Mouse (Mus musculus) midbrain, embryonic 16.5 days (tissue): ENCODE measurements at regions not wholly inside any gene's neighbourhood (a gene's known extent, or its start where the extent isn't known, plus 50 kb on each side); places are given as distances from the start of the nearest gene placed in this dataset.

Experiments used
- ATAC-seq: fragments of 200-750 bp; cut with Nextera tagmentation; 2 replicates; pipeline ENCODE4 v1.8.0; 2017; ENCODE audit warnings: moderate TSS enrichment
- H3K27ac ChIP-seq: fragments of 300-500 bp; sonication (generic); 2 replicates; pipeline ENCODE4 v1.5.1; 2014; ENCODE audit warnings: mild to moderate bottlenecking, low read length, mixed read lengths
- H3K27me3 ChIP-seq: fragments of 300-500 bp; sonication (generic); 2 replicates; pipeline ENCODE4 v1.6.1; 2014; ENCODE audit warnings: low read depth, low read length, mixed read lengths; ENCODE audit not compliant: control insufficient read depth, insufficient read depth
- H3K36me3 ChIP-seq: fragments of 300-500 bp; sonication (generic); 2 replicates; pipeline ENCODE4 v1.6.1; 2014; ENCODE audit warnings: mild to moderate bottlenecking, low read length, moderate library complexity, mixed read lengths; ENCODE audit not compliant: control insufficient read depth, insufficient read depth
- H3K4me1 ChIP-seq: fragments of 300-500 bp; sonication (generic); 2 replicates; pipeline ENCODE4 v1.6.1; 2014; ENCODE audit warnings: mild to moderate bottlenecking, low read length, mixed read lengths; ENCODE audit not compliant: control insufficient read depth, insufficient read depth
- H3K4me2 ChIP-seq: fragments of 300-500 bp; sonication (generic); 2 replicates; pipeline ENCODE4 v1.6.1; 2014; ENCODE audit warnings: mild to moderate bottlenecking, low read length, mixed read lengths
- H3K4me3 ChIP-seq: fragments of 300-500 bp; sonication (generic); 2 replicates; pipeline ENCODE4 v1.5.1; 2014; ENCODE audit warnings: low read depth, mild to moderate bottlenecking, low read length, moderate library complexity, mixed read lengths
- H3K9ac ChIP-seq: fragments of 300-500 bp; sonication (generic); 2 replicates; pipeline ENCODE4 v1.6.1; 2014; ENCODE audit warnings: low read depth, low read length, mixed read lengths
- H3K9me3 ChIP-seq: fragments of 300-500 bp; sonication (generic); replicated peaks from 2 replicates; pipeline ENCODE4 v1.6.1; 2014; ENCODE audit warnings: mild to moderate bottlenecking, low read length, mixed read lengths; ENCODE audit not compliant: control insufficient read depth, poor library complexity, severe bottlenecking
- WGBS: fragments of 180-500 bp; shearing (Covaris S2); extraction: QIAGEN DNeasy Blood & Tissue Kit; methylation state at CpG from one replicate; pipeline ENCODE4 v1.1.7; 2014; 5-methylcytosine and 5-hydroxymethylcytosine counted together

GRCm38 (mm10) chrX:13224902-13225301 lies 55.9 kb upstream of the Ddx3x start:
- H3K9ac ChIP-seq = no peak overlapping the region
- no peak overlapping the region for H3K4me3 ChIP-seq
- H3K36me3 ChIP-seq = no peaks in the 10 kb centered on the region
- no peak overlapping the region for H3K27ac ChIP-seq
- H3K4me2 ChIP-seq = no peak overlapping the region
- no peaks in the 10 kb centered on the region; the same call in 1 of the 2 replicates for H3K27me3 ChIP-seq
- ATAC-seq = no peak; the same call in 1 of the 2 replicates
- H3K9me3 ChIP-seq = no peaks in the 10 kb centered on the region
- H3K4me1 ChIP-seq = no peaks in the 10 kb centered on the region
- WGBS = 5% methylated on average over 3 of the region's 3 CpGs

- Histone ChIP-seq H3K27me3 (no peaks in the 10 kb centered on the region; the same call in 1 of the 2 replicates), H3K9ac (no peak overlapping the region), H3K4me1 (peaks cover 3% of the 10 kb centered on the region; the same call in 1 of the 2 replicates), H3K27ac (no peak overlapping the region), H3K4me3 (no peak overlapping the region), H3K9me3 (no peaks in the 10 kb centered on the region), H3K4me2 (no peak overlapping the region), H3K36me3 (no peaks in the 10 kb centered on the region)
- no peak for ATAC-seq
- WGBS = 81% methylated on average over 3 of the region's 3 CpGs
Measured at GRCm38 (mm10) chrX:13226429-13226828, 54.3 kb upstream of the Ddx3x start.

DNA sequence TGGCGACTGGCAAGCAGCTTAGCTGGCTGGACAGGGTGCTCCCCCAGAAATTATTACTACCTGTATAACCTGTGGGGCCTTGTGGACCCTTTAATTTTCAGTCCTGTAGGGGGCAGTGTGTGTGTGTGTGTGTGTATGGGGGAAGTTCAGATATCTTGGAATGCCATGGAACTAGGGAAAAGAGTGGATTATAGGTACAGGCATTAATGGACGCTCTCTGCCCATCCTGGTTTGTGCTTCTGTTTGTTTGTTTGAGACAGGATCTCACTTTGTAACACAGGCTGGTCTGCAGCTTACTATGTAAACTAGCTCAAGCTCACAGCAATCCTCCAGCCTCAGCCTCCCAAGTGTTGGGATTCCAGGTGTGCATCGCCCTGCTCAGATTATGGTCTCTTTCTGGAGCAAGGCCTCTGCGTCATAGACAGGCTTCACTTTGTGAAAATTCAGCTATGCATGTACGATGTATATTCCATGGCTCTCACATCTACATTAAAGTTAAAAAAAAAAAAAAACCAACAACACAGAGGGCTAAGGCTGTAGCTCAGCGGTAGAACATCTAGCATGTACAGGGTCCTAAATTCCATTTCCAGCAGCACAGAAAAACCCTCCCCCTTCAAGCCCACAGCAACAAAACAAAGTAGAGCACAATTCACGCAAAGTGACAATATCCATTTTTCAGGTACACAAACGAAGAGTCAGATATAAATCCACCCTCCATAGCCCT lies 50.7 kb upstream of the Ddx3x start:
- Histone ChIP-seq H3K4me3 (peak overlapping the region; percentile 38), H3K9me3 (no peaks in the 10 kb centered on the region), H3K4me1 (peaks cover 3% of the 10 kb centered on the region; the same call in 1 of the 2 replicates), H3K27ac (peak overlapping the region; percentile 89), H3K9ac (peak overlapping the region; percentile 54), H3K4me2 (peak overlapping the region; percentile 52), H3K36me3 (no peaks in the 10 kb centered on the region), H3K27me3 (no peaks in the 10 kb centered on the region; the same call in none of the 2 replicates)
- 23% methylated on average over 8 of the region's 8 CpGs for WGBS
- ATAC-seq = peak; percentile 78

- peak overlapping the region; percentile 54 for H3K9ac ChIP-seq
- H3K4me3 ChIP-seq = peak overlapping the region; percentile 38
- H3K27me3 ChIP-seq = no peaks in the 10 kb centered on the region; the same call in none of the 2 replicates
- H3K36me3 ChIP-seq = no peaks in the 10 kb centered on the region
- WGBS = 9% methylated on average over 17 of the region's 17 CpGs
- H3K9me3 ChIP-seq = no peaks in the 10 kb centered on the region
- peaks cover 3% of the 10 kb centered on the region; the same call in 1 of the 2 replicates for H3K4me1 ChIP-seq
- H3K4me2 ChIP-seq = peak overlapping the region; percentile 52
- peak; percentile 99 for ATAC-seq
- peak overlapping the region; percentile 89 for H3K27ac ChIP-seq
Measured at GRCm38 (mm10) chrX:13230615-13231179, 50.1 kb upstream of the Ddx3x start.
